8 mouse cellular contexts compared by ENCODE assay signal in genomic region chr9:96491810-96492209, GRCm38 (mm10). TPM values are rescaled to one million over a fixed set of nuclear protein-coding genes. Genes with fewer than 3 reads are reported as not detected.
DNase-seq lines count a peak whose midpoint lies in the region; ATAC-seq lines count a peak whose summit lies in the region.

No protein-coding gene starts in this region.

- peaks cover 2% of the 10 kb centered on the region; the same call in 1 of the 2 replicates for H3K4me1 ChIP-seq in neural tube, embryonic 11.5 days (ENCODE audit: control insufficient read depth, insufficient read depth, low read length)

- no peaks in the 10 kb centered on the region for H3K27me3 ChIP-seq in neural tube, embryonic 11.5 days (ENCODE audit: control insufficient read depth, insufficient read depth, low read length)

- no peak overlapping the region for H3K27ac ChIP-seq in neural tube, embryonic 11.5 days (ENCODE audit: low read depth, low read length)

- H3K4me2 ChIP-seq in neural tube, embryonic 11.5 days (ENCODE audit: low read depth) = no peak overlapping the region

- H3K9me3 ChIP-seq in neural tube, embryonic 11.5 days (ENCODE audit: control insufficient read depth, low read length) = no peaks in the 10 kb centered on the region

- H3K36me3 ChIP-seq in neural tube, embryonic 11.5 days (ENCODE audit: control insufficient read depth, insufficient read depth, low read length) = no peaks in the 10 kb centered on the region

- H3K9ac ChIP-seq in neural tube, embryonic 11.5 days (ENCODE audit: low read length) = no peak overlapping the region

- peak; percentile 83 for DNase-seq in heart, adult 11 months
- DNase-seq in heart, postnatal 25 days (ENCODE audit: low spot score) = no peak
- peak; percentile 25 for DNase-seq in urinary bladder, postnatal 25 days (ENCODE audit: low spot score)
- no peak for DNase-seq in urinary bladder, postnatal 10 days (ENCODE audit: low spot score)
- peak; percentile 46 for DNase-seq in embryo, embryonic 9.5 days (ENCODE audit: extremely low spot score)
- DNase-seq in kidney, postnatal 10 days = peak; percentile 65
- DNase-seq in neural tube, embryonic 11.5 days (ENCODE audit: low spot score) = peak; percentile 59
- no peak for DNase-seq in frontal cortex, postnatal 14 days (ENCODE audit: low spot score in 2 of 2)

- intact Hi-C loops in heart, postnatal 25 days (cut with DNase I) = loop anchor here (1.0 kb wide), 2 partner anchors 143 to 207 kb away; no protein-coding TSS in a partner anchor

- ATAC-seq in neural tube, embryonic 11.5 days (ENCODE audit: insufficient read depth, low FRiP score, low TSS enrichment) = no peak

- 43% methylated on average over 12 of the region's 12 CpGs for whole genome bisulfite sequencing in neural tube, embryonic 11.5 days

- H3K4me3 ChIP-seq in neural tube, embryonic 11.5 days (ENCODE audit: low read depth, low read length) = no peak overlapping the region

RNA-seq across cellular contexts. Expression of gene Rnf7, which starts 13.3 kb away (rescaled TPM):
- 10 to 100 TPM; 71.2 to 85.8 TPM for total RNA-seq in heart, postnatal 25 days (2021)
- polyA plus RNA-seq in neural tube, embryonic 11.5 days (2014; fragmentation: Nextera tagmentation; extraction: Ambion mirVana) = 265 and 278 TPM in 2 replicates

RNA-seq across cellular contexts. Expression of gene Gm28729, which starts 33.3 kb away (rescaled TPM):
- not detected for total RNA-seq in heart, postnatal 25 days (2021)
- polyA plus RNA-seq in neural tube, embryonic 11.5 days (2014; fragmentation: Nextera tagmentation; extraction: Ambion mirVana) = not detected in 2 replicates

Comparison
In these comparisons a context has a peak if more than half of its experiments do, and no peak if none do; other contexts are left out.
1. DNase-seq: peak in heart, adult 11 months (single experiment), urinary bladder, postnatal 25 days (single experiment), embryo, embryonic 9.5 days (single experiment), kidney, postnatal 10 days (single experiment) and neural tube, embryonic 11.5 days (single experiment); none in heart, postnatal 25 days (single experiment), urinary bladder, postnatal 10 days (single experiment) and frontal cortex, postnatal 14 days (0 of 2).